ENCODE assay signal across 24 mouse cellular contexts in genomic region chr7:66963541-66963940, GRCm38 (mm10).
DNase-seq lines count a peak whose midpoint lies in the region.
"Had no signal": no experiment of that assay in that cellular context is flagged by ENCODE, and none has a peak within 500 bp of the region (broad histone marks: within the 10 kb centered on the region; RNA-seq: fewer than 3 reads in every experiment).

No protein-coding gene starts in this region.

- no peaks in the 10 kb centered on the region for H3K36me3 ChIP-seq in heart, embryonic 10.5 days
- H3K36me3 ChIP-seq: embryonic facial prominence, embryonic 15.5 days; G1E; heart, embryonic 12.5 days; kidney, embryonic 15.5 days; limb, embryonic 10.5 days; midbrain, embryonic 15.5 days; neural tube, embryonic 15.5 days; stomach, embryonic 15.5 days had no signal

- H3K4me3 ChIP-seq in heart, embryonic 10.5 days: no peak overlapping the region
- H3K4me3 ChIP-seq: embryonic facial prominence, embryonic 15.5 days; heart, embryonic 12.5 days; kidney, embryonic 15.5 days; limb, embryonic 10.5 days; midbrain, embryonic 15.5 days; neural tube, embryonic 15.5 days; stomach, embryonic 15.5 days had no signal

- H3K27ac ChIP-seq in heart, embryonic 10.5 days: no peak overlapping the region
- H3K27ac ChIP-seq: embryonic facial prominence, embryonic 15.5 days; hindbrain, embryonic 14.5 days; kidney, embryonic 15.5 days; limb, embryonic 10.5 days; midbrain, embryonic 15.5 days; neural tube, embryonic 15.5 days; stomach, embryonic 15.5 days had no signal

- peaks cover 49% of the 10 kb centered on the region for H3K4me1 ChIP-seq in heart, embryonic 10.5 days

- DNase-seq in adrenal gland, adult 2 months: peak; percentile 57
- DNase-seq in adrenal gland, adult 8-10 months: no peak
- DNase-seq in heart, embryonic 10.5 days (ENCODE audit: low spot score): peak; percentile 68
- DNase-seq in heart, adult 9 months (ENCODE audit: low spot score in 2 of 2): no peak
- DNase-seq in testis, postnatal 10 days (ENCODE audit: low spot score): peak; percentile 10
- DNase-seq in testis, postnatal 14 days (ENCODE audit: low spot score): no peak
- peak; percentile 65 for DNase-seq in lung, postnatal 10 days
- DNase-seq in spleen, postnatal 10 days (ENCODE audit: low spot score in 2 of 2): no peak
- DNase-seq: cerebellum, adult 11 months; cerebellum, postnatal 10 days; gastrocnemius, postnatal 10 days; heart, postnatal 14 days; liver, postnatal 0 days; right cerebral cortex, postnatal 25 days; thymus, postnatal 25 days had no signal

- H3K27me3 ChIP-seq in heart, embryonic 10.5 days (ENCODE audit: insufficient read depth, poor library complexity, severe bottlenecking): no peaks in the 10 kb centered on the region
- H3K27me3 ChIP-seq: embryonic facial prominence, embryonic 15.5 days; heart, embryonic 12.5 days; kidney, embryonic 15.5 days; midbrain, embryonic 15.5 days; neural tube, embryonic 15.5 days; stomach, embryonic 15.5 days had no signal

- WGBS in heart, embryonic 10.5 days: 71% methylated on average over 8 of the region's 8 CpGs

- no peaks in the 10 kb centered on the region for H3K9me3 ChIP-seq in heart, embryonic 10.5 days
- H3K9me3 ChIP-seq: embryonic facial prominence, embryonic 15.5 days; heart, embryonic 12.5 days; kidney, embryonic 15.5 days; limb, embryonic 10.5 days; midbrain, embryonic 15.5 days; neural tube, embryonic 15.5 days; stomach, embryonic 15.5 days had no signal

Comparison
In these comparisons a context has a peak if more than half of its experiments do, and no peak if none do; other contexts are left out.
1. DNase-seq: peak in adrenal gland, adult 2 months (single experiment), heart, embryonic 10.5 days (single experiment), testis, postnatal 10 days (single experiment) and lung, postnatal 10 days (single experiment); none in adrenal gland, adult 8-10 months (single experiment), heart, adult 9 months (0 of 2), testis, postnatal 14 days (single experiment) and spleen, postnatal 10 days (0 of 2).